Mouse (Mus musculus) heart, postnatal 0 days (tissue): ENCODE data around the gene Add3. TPM values are rescaled to one million over a fixed set of nuclear protein-coding genes. Genes with fewer than 3 reads are reported as not detected.

ENCODE experiments used
- ATAC-seq: fragments of 200-750 bp; cut with Nextera tagmentation; 2 replicates; pipeline ENCODE4 v1.8.0; 2017; ENCODE audit warnings: low read depth, moderate number of reproducible peaks, moderate library complexity; ENCODE audit not compliant: insufficient read depth
- DNase-seq: peaks from one replicate; pipeline ENCODE4 v3.0.0-alpha.2; 2016; ENCODE audit warnings: low spot score
- H3K27ac ChIP-seq: fragments of 300-500 bp; sonication (generic); 2 replicates; pipeline ENCODE4 v1.5.1; 2014; ENCODE audit warnings: low read depth, mild to moderate bottlenecking
- H3K27me3 ChIP-seq: fragments of 300-500 bp; sonication (generic); 2 replicates; pipeline ENCODE4 v1.6.1; 2014; ENCODE audit warnings: low read length, mixed read lengths; ENCODE audit not compliant: control insufficient read depth, insufficient read depth
- H3K36me3 ChIP-seq: fragments of 300-500 bp; sonication (generic); replicated peaks from 2 replicates; pipeline ENCODE4 v1.6.1; 2014; ENCODE audit warnings: low read length, mixed read lengths; ENCODE audit not compliant: control insufficient read depth, insufficient read depth
- H3K4me1 ChIP-seq: fragments of 300-500 bp; sonication (generic); 2 replicates; pipeline ENCODE4 v1.6.1; 2014; ENCODE audit warnings: antibody characterized with exemption; ENCODE audit not compliant: control insufficient read depth, insufficient read depth
- H3K4me2 ChIP-seq: fragments of 300-500 bp; sonication (generic); 2 replicates; pipeline ENCODE4 v1.6.1; 2014; ENCODE audit warnings: low read depth, mild to moderate bottlenecking, low read length, moderate library complexity
- H3K4me3 ChIP-seq: fragments of 300-500 bp; sonication (generic); 2 replicates; pipeline ENCODE4 v1.5.1; 2014; ENCODE audit warnings: low read depth, low read length
- H3K9ac ChIP-seq: fragments of 300-500 bp; sonication (generic); replicated peaks from 2 replicates; pipeline ENCODE4 v1.6.1; 2014; ENCODE audit warnings: low read depth, low read length, mixed read lengths
- H3K9me3 ChIP-seq: fragments of 300-500 bp; sonication (generic); replicated peaks from 2 replicates; pipeline ENCODE4 v1.6.1; 2016; ENCODE audit warnings: low read length; ENCODE audit not compliant: control insufficient read depth
- CTCF ChIP-seq: IDR thresholded peaks from 2 replicates; pipeline ENCODE4 v1.5.1; 2016; ENCODE audit warnings: antibody characterized with exemption, control low read depth, low read depth
- EP300 ChIP-seq: IDR thresholded peaks from 2 replicates; pipeline ENCODE4 v1.6.1; 2016; ENCODE audit warnings: antibody characterized with exemption, low read depth
- WGBS: fragments of 180-500 bp; shearing (Covaris S2); extraction: QIAGEN DNeasy Blood & Tissue Kit; methylation state at CpG from one replicate; pipeline ENCODE4 v1.1.7; 2014; 5-methylcytosine and 5-hydroxymethylcytosine counted together
- polyA plus RNA-seq: library from polyadenylated mRNA; unstranded; fragments of >200 nt; fragmentation: Nextera tagmentation; extraction: Ambion mirVana; gene quantifications from 2 replicates; pipeline ENCODE4 v1.2.1, GENCODE M21; 2015
- total RNA-seq: library from RNA; depleted of rRNA; stranded (reverse); fragments of >200 nt; gene quantifications from 2 replicates; pipeline ENCODE4 v1.2.3, GENCODE M21; 2014; ENCODE audit warnings: low replicate concordance

The Add3 gene
- total and polyA plus RNA-seq, 2 experiments from 2014 or later, result 62.1 to 82.9 TPM

DNA sequence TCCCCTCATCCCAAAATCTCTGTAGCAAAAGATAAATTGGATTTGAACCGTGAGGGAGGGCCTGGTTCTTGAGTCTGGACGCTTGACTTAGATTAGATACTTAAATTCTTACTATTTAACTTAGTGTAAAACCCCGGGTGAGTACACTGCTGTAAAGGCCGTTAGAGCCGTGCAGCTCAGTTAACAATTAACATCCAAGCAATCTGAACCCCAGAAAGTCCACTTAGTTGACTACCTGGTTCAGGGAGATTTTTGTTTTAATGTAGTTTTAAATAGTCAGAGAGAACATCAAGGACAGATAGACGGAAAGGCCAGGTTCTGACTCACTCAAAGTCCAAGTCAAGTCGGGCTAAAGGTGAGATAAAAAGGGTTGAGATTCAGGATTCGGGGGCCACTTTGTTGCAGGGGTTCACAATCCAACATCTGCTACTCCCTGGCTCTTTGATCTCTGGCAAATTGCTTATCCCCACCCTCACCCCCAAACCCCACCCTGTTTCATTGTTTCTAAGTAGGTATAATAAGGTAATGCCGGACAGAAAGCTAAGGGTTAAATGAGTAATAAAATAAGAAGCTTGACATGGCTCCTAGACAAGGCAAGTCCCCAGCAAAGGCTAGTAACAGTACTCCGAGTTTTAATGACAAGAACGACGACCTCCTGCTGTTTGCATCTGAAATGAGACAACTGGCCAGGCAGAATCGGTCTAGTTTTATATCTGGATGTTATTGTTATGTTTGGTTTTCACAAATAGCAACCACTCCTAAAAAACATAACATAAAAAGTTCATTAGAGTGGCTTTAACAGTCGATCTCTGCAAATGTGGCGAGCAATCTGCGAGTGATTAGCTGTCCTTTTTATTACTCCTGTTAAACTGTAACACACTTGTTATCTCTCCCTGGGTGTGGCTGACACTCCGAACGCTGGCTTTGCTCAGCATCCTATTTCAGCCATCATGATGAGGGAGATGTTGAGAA is 12.6 kb upstream of the Add3 start:
- no peak for TF ChIP-seq EP300
- no peak for TF ChIP-seq CTCF
- Histone ChIP-seq H3K4me1 (peaks cover 27% of the 10 kb centered on the region), H3K9ac (no peak overlapping the region), H3K4me2 (0 out of 2 replicates have a peak overlapping the region, but pooled peaks have one; percentile 25), H3K36me3 (no peaks in the 10 kb centered on the region), H3K27ac (peak overlapping the region; percentile 62), H3K4me3 (no peak overlapping the region), H3K27me3 (no peaks in the 10 kb centered on the region), H3K9me3 (no peaks in the 10 kb centered on the region)
- DNase-seq (peak; percentile 40), ATAC-seq (no peak)
- WGBS, result 38% methylated on average over 18 of the region's 18 CpGs

DNA sequence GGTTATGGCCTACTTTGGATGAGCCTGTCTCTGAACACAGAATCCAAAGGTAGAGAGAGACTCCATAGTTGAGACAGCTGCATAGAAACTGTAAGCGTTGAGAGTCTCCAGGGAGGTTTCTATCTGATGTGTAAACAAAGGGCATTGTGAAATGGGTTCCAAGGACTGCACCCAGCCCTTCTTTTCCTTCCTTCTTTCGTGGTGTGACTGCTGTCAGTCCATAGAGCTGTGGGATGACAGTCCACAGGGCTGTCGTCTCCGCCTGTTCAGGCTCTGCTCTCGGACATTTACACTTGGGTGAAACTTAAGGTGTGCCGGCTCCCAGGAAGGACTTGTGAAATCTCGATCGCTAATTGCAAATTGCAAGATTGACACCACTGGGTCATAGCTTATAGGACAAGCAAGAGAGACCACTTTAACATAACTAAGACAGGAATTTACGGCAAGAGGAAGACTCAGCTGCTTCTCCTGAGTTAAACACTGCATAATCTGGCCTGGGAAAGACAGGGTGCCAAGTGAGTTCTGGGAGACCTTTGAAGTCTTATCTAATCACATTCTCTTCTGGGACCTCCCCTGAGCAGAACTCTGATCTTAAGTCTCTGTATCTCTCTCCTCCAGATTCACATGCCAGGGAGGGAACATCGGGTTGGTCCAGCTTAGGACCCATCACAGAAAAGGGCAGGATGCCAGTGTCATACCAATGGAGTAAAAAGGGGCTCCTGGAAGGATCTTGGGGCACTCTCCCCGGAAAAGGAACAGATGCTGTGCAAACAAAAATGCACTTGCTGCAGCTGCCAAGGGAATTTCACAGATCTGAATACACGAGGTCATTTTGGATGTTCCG is 11.5 kb upstream of the Add3 start:
- peak overlapping the region; percentile 62 for H3K27ac ChIP-seq
- H3K4me2 ChIP-seq, result peak overlapping the region; percentile 25
- no peaks in the 10 kb centered on the region for H3K36me3 ChIP-seq
- peaks cover 27% of the 10 kb centered on the region for H3K4me1 ChIP-seq
- WGBS, result 18% methylated on average over 13 of the region's 13 CpGs
- TF ChIP-seq CTCF (no peak), EP300 (0 out of 2 replicates have a peak, but pooled peaks have one; percentile 19)
- no peak for DNase-seq
- no peak overlapping the region for H3K9ac ChIP-seq
- H3K4me3 ChIP-seq, result no peak overlapping the region
- no peaks in the 10 kb centered on the region for H3K9me3 ChIP-seq
- no peaks in the 10 kb centered on the region for H3K27me3 ChIP-seq
- ATAC-seq, result peak; percentile 47

DNA sequence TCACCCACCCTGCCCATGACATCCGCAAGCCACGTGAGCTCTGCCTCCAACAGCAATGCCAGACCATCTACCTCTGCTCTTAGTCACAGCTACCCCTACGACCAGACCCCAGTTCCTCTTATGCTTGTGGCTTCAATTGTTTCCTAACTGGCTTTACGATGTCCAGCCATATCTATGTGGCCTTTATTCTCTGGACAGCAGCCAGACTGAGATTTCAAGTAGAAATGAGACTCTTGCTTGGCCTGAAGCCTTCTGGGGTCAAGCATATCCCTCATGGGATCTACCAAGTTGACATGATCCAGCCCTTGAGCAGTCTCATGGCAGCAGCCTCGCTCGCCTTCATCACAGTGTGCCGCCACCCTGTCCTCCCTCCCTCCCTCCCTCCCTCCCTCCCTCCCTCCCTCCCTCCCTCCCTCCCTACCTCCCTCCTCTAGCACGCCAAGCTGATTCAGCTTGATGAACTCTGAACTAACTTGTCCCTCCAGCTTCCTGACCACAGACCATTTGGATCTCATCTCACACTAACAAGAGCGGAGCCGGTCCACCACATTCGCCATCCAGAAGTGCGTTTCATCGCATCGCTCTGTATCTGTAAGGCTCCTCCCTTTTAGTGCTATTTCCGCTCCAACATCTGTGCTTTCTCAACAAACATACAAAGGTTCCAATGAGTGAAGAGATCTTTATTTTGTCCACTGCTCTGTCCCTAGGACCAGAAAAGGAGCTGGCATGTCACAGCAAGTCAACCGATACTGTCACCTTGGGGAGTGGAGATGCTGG is 9.7 kb upstream of the Add3 start:
- Histone ChIP-seq H3K4me2 (no peak overlapping the region), H3K27ac (peak overlapping the region; percentile 57), H3K4me1 (peaks cover 27% of the 10 kb centered on the region), H3K9me3 (no peaks in the 10 kb centered on the region), H3K4me3 (no peak overlapping the region), H3K27me3 (no peaks in the 10 kb centered on the region), H3K36me3 (no peaks in the 10 kb centered on the region), H3K9ac (no peak overlapping the region)
- no peak for DNase-seq
- TF ChIP-seq EP300 (no peak), CTCF (no peak)
- ATAC-seq, result peak; percentile 22; the same call in 1 of the 2 replicates
- 72% methylated on average over 16 of the region's 16 CpGs for WGBS

DNA sequence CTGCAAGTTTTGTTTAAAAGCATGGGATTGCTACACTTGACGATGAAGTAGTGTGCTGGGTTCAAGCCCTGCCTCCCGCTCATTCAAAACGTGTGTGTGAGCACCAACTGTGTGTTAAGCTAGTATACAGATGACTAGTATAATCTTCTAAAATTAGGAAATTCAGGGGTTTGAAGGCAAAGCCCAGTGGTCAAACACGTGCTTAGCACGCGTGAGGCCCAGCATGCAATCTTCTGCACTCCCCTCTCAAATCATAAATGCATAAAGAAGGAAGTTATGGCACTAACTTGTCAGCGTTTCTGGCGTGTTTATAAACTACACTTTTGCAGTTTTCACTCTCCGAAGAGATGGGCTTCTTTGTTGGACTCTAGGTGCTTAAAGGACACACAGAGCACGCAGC is 7.8 kb upstream of the Add3 start:
- ATAC-seq (no peak), DNase-seq (no peak)
- no peaks in the 10 kb centered on the region for H3K27me3 ChIP-seq
- H3K9ac ChIP-seq, result no peak overlapping the region
- H3K27ac ChIP-seq, result no peak overlapping the region
- H3K4me2 ChIP-seq, result no peak overlapping the region
- H3K9me3 ChIP-seq, result no peaks in the 10 kb centered on the region
- H3K4me1 ChIP-seq, result peaks cover 25% of the 10 kb centered on the region
- WGBS, result 88% methylated on average over 10 of the region's 10 CpGs
- TF ChIP-seq CTCF (no peak), EP300 (no peak)
- H3K36me3 ChIP-seq, result no peaks in the 10 kb centered on the region
- H3K4me3 ChIP-seq, result no peak overlapping the region
